Mouse (Mus musculus) megakaryocyte, embryonic 14.5 days (primary cell): ENCODE measurements around the gene Zfp575.

Experiments
- FLI1 ChIP-seq: IDR thresholded peaks from 2 replicates; pipeline ENCODE4 v1.6.1; 2012; ENCODE audit warnings: low read length, inconsistent platforms, mixed read lengths
- GATA1 ChIP-seq: IDR thresholded peaks from 3 replicates; pipeline ENCODE4 v1.6.1; 2012; ENCODE audit warnings: mixed read lengths, low read length, inconsistent platforms, borderline replicate concordance

DNA sequence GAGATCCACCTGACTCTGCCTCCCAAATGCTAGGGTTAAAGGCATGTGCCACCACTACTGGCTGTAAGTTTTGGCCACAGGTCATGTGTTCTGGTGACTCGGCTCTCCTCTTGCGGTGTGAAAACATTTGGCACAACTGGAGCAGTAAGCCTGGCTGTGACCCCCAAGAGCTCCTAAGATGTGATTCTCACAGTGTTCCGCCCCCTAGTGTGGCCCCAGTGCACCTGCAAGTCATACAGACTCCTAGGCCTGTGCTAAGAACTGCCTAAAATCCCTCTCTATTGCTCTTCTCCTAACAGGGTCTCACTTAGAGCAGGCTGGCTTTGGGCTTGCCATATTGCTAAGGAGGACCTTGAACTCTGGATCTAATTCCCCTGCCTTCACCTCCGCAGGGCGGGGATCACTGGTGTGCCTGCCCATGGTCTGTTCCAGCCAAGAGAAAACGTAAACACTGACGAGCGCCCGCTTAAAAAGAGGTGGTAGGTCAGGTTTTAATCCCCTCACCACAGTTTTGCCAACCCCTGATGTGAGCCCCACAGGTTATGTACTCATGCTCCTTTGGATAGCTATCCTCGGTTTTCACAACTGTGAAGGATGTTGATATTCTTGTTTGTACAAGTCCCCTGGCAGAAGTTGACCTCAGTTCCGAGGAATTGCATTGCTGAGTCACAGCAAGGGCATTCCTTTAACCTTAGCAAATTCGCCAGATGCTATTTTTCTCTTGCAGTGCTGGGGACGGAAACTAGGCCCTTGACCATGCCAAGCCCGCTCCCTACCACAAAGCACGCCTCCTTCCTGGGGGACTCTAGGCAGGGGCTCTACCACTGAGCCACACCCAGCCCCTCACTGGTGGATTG is 12.0 kb upstream of the Zfp575 start:
- TF ChIP-seq GATA1 (no peak), FLI1 (no peak)
